Mouse (Mus musculus) small intestine, adult 2 months (tissue): ENCODE results near the gene Kat6b.

Experiments
- CTCF ChIP-seq: fragments of 200-500 bp; IDR thresholded peaks from 2 replicates; pipeline ENCODE4 v1.5.1; 2012; ENCODE audit warnings: low read depth, mild to moderate bottlenecking, control low read depth, inconsistent platforms, low read length, moderate library complexity, mixed read lengths; ENCODE audit not compliant: insufficient replicate concordance, insufficient read length; ENCODE audit errors: extremely low read depth
- POLR2A ChIP-seq: fragments of 200-500 bp; IDR thresholded peaks from 2 replicates; pipeline ENCODE4 v1.6.1; 2012; ENCODE audit warnings: low read depth, mild to moderate bottlenecking, control low read depth, inconsistent platforms, low read length, moderate library complexity

- TF ChIP-seq CTCF (no peak), POLR2A (no peak)
Measured at GRCm38 (mm10) chr14:21549608-21550115, 68.4 kb downstream of the Kat6b start.
